Mouse (Mus musculus) embryonic facial prominence, embryonic 12.5 days (tissue): ENCODE data around the gene Olfr974. TPM values are rescaled to one million over a fixed set of nuclear protein-coding genes. Genes with fewer than 3 reads are reported as not detected.

ENCODE experiments used
- polyA plus RNA-seq: library from polyadenylated mRNA; unstranded; fragments of >200 nt; fragmentation: Nextera tagmentation; extraction: Ambion mirVana; gene quantifications from 2 replicates; pipeline ENCODE4 v1.2.1, GENCODE M21; 2016

Gene Olfr974
- polyA plus RNA-seq, 1 experiment from 2014 or later, result not detected

Other genes starting within 250 kb of the Olfr974 start
- gene Olfr149, start 230.4 kb upstream of the Olfr974 start, polyA plus RNA-seq, result not detected in 2 replicates
- not detected in 2 replicates for gene Olfr965, start 226.1 kb upstream of the Olfr974 start, polyA plus RNA-seq
- not detected in 2 replicates for gene Olfr150, start 206.5 kb upstream of the Olfr974 start, polyA plus RNA-seq
- gene Olfr967, start 191.3 kb upstream of the Olfr974 start, polyA plus RNA-seq, result not detected in 2 replicates
- not detected in 2 replicates for gene Olfr968, start 154.2 kb upstream of the Olfr974 start, polyA plus RNA-seq
- gene Olfr969, start 146.6 kb upstream of the Olfr974 start, polyA plus RNA-seq, result not detected in 2 replicates
- gene Olfr970, start 128.6 kb upstream of the Olfr974 start, polyA plus RNA-seq, result not detected in 2 replicates
- not detected in 2 replicates for gene Olfr971, start 100.6 kb upstream of the Olfr974 start, polyA plus RNA-seq
- gene Olfr972, start 71.1 kb upstream of the Olfr974 start, polyA plus RNA-seq, result 0.35 TPM in 1 of 2 replicates, not detected in the other
- gene Olfr229, start 30.2 kb upstream of the Olfr974 start, polyA plus RNA-seq, result not detected in 2 replicates
- not detected in 2 replicates for gene Olfr975, start 14.5 kb downstream of the Olfr974 start, polyA plus RNA-seq
- not detected in 2 replicates for gene Olfr976, start 23.6 kb downstream of the Olfr974 start, polyA plus RNA-seq
- not detected in 2 replicates for gene Olfr978, start 54.6 kb downstream of the Olfr974 start, polyA plus RNA-seq
- gene Olfr979, start 66.0 kb downstream of the Olfr974 start, polyA plus RNA-seq, result not detected in 2 replicates
- gene Olfr980, start 72.1 kb downstream of the Olfr974 start, polyA plus RNA-seq, result not detected in 2 replicates
- gene Olfr981, start 84.0 kb downstream of the Olfr974 start, polyA plus RNA-seq, result not detected in 2 replicates
- not detected in 2 replicates for gene Olfr982, start 136.3 kb downstream of the Olfr974 start, polyA plus RNA-seq
- gene Olfr983, start 156.1 kb downstream of the Olfr974 start, polyA plus RNA-seq, result not detected in 2 replicates
- gene Olfr984, start 176.7 kb downstream of the Olfr974 start, polyA plus RNA-seq, result not detected in 2 replicates
- not detected in 2 replicates for gene Olfr985, start 192.7 kb downstream of the Olfr974 start, polyA plus RNA-seq
- gene Tmem225, start 210.6 kb downstream of the Olfr974 start, polyA plus RNA-seq, result not detected in 2 replicates
- gene Olfr986, start 243.4 kb downstream of the Olfr974 start, polyA plus RNA-seq, result 0.06 TPM in 1 of 2 replicates, not detected in the other